In genomic region chr9:21768511-21769411, GRCm38 (mm10) we compare ENCODE assay signal across 9 mouse cellular contexts. TPM values are rescaled to one million over a fixed set of nuclear protein-coding genes. Genes with fewer than 3 reads are reported as not detected.
DNase-seq lines count a peak whose midpoint lies in the region; ATAC-seq and TF ChIP-seq lines count a peak whose summit lies in the region.
"Had no signal": no experiment of that assay in that cellular context is flagged by ENCODE, and none has a peak within 500 bp of the region (broad histone marks: within the 10 kb centered on the region; RNA-seq: fewer than 3 reads in every experiment).

No protein-coding gene starts in this region.

- no peak overlapping the region for H3K4me2 ChIP-seq in kidney, postnatal 0 days (ENCODE audit: low read length)

- ATAC-seq in kidney, postnatal 0 days (replicated peaks; ENCODE audit: low FRiP score, low read depth): no peak; the same call in 1 of the 2 replicates

- intact Hi-C loops in left cerebral cortex, postnatal 4 days (cut with DNase I): no loop called here

- no peak for TF ChIP-seq CTCF in kidney, postnatal 0 days (IDR thresholded peaks at IDR 0.05; ENCODE audit: low read depth)

- peak overlapping the region; percentile 72 for H3K27ac ChIP-seq in kidney, postnatal 0 days

- no peak overlapping the region for H3K4me3 ChIP-seq in kidney, postnatal 0 days (replicated peaks; ENCODE audit: low read depth, low read length)

- peak; percentile 64 for DNase-seq in kidney, postnatal 0 days (ENCODE audit: low spot score)
- no peak for DNase-seq in kidney, postnatal 36 days
- peak; percentile 79 for DNase-seq in cerebellum, adult 9-11 months
- DNase-seq in heart, adult 8-10 months (ENCODE audit: low spot score): peak; percentile 65
- DNase-seq in kidney, postnatal 14 days: peak; percentile 41
- peak; percentile 59 for DNase-seq in testis, postnatal 10 days (ENCODE audit: low spot score)
- no peak for DNase-seq in left cerebral cortex, postnatal 4 days
- no peak for DNase-seq in urinary bladder, adult 2 months (ENCODE audit: low spot score)

- WGBS in kidney, postnatal 0 days: 46% methylated on average over 13 of the region's 13 CpGs

- H3K36me3 ChIP-seq in kidney, postnatal 0 days (ENCODE audit: insufficient read depth, low read length): peaks cover 18% of the 10 kb centered on the region

- no peaks in the 10 kb centered on the region for H3K9me3 ChIP-seq in kidney, postnatal 0 days (replicated peaks; ENCODE audit: low read length)

- no peaks in the 10 kb centered on the region for H3K4me1 ChIP-seq in kidney, postnatal 0 days (replicated peaks; ENCODE audit: insufficient read depth, low read length)

- H3K9ac ChIP-seq in kidney, postnatal 0 days (ENCODE audit: low read depth, low read length): no peak overlapping the region

- no peaks in the 10 kb centered on the region for H3K27me3 ChIP-seq in kidney, postnatal 0 days (ENCODE audit: insufficient read depth, low read length)
- H3K27me3 ChIP-seq: CH12.LX had no signal

RNA-seq across cellular contexts. Expression of gene Spc24, which starts 8.7 kb away (rescaled TPM):
- polyA plus RNA-seq in kidney, postnatal 0 days (2015; fragmentation: Nextera tagmentation; extraction: Ambion mirVana): 55.1 and 61.1 TPM in 2 replicates
- 1 to 10 TPM; 5.6 to 8.6 (median 7.7) TPM for total RNA-seq in heart, adult 8-10 months (2022)
- total RNA-seq in left cerebral cortex, postnatal 4 days (2021): 1 to 10 TPM; 4.9 to 5.9 TPM
- polyA plus RNA-seq in urinary bladder, adult 2 months (2012; rRNA removed): 2.4 and 3.0 TPM in 2 replicates

RNA-seq across cellular contexts. Expression of gene Kank2, which starts 29.8 kb away (rescaled TPM):
- polyA plus RNA-seq in kidney, postnatal 0 days (2015; fragmentation: Nextera tagmentation; extraction: Ambion mirVana): 10.1 and 10.3 TPM in 2 replicates
- 10 to 100 TPM; 64.2 to 67.2 (median 65.6) TPM for total RNA-seq in heart, adult 8-10 months (2022)
- total RNA-seq in left cerebral cortex, postnatal 4 days (2021): 1 to 10 TPM; 8.7 to 9.7 TPM
- polyA plus RNA-seq in urinary bladder, adult 2 months (2012; rRNA removed): 44.6 and 77.0 TPM in 2 replicates

RNA-seq across cellular contexts. Expression of gene Ldlr, which starts 45.5 kb away (rescaled TPM):
- 16.9 and 19.6 TPM in 2 replicates for polyA plus RNA-seq in kidney, postnatal 0 days (2015; fragmentation: Nextera tagmentation; extraction: Ambion mirVana)
- 1 to 10 TPM; 2.3 to 3.8 (median 3.0) TPM for total RNA-seq in heart, adult 8-10 months (2022)
- 10 to 100 TPM; 25.2 to 32.4 TPM for total RNA-seq in left cerebral cortex, postnatal 4 days (2021)
- polyA plus RNA-seq in urinary bladder, adult 2 months (2012; rRNA removed): 29.2 and 35.7 TPM in 2 replicates

Comparison
In these comparisons a context has a peak if more than half of its experiments do, and no peak if none do; other contexts are left out.
1. DNase-seq: peak in kidney, postnatal 0 days (single experiment), cerebellum, adult 9-11 months (single experiment), heart, adult 8-10 months (single experiment), kidney, postnatal 14 days (single experiment) and testis, postnatal 10 days (single experiment); none in kidney, postnatal 36 days (0 of 2), left cerebral cortex, postnatal 4 days (single experiment) and urinary bladder, adult 2 months (single experiment).
2. RNA of gene Kank2, which starts 29.8 kb away (total RNA-seq): 64.2 to 67.2 TPM in heart, adult 8-10 months; 8.7 to 9.7 TPM in left cerebral cortex, postnatal 4 days; every median in the first group is over 4 times any median in the second.
3. RNA of gene Ldlr, which starts 45.5 kb away (total RNA-seq): 25.2 to 32.4 TPM in left cerebral cortex, postnatal 4 days; 2.3 to 3.8 TPM in heart, adult 8-10 months; every median in the first group is over 4 times any median in the second.